Mouse (Mus musculus): ENCODE data around the gene Dpf1. TPM values are rescaled to one million over a fixed set of nuclear protein-coding genes. Genes with fewer than 3 reads are reported as not detected.

The Dpf1 gene
- polyA plus RNA-seq, 1 experiment from 2014 or later, result 105 TPM

GRCm38 (mm10) chr7:29316137-29316734 lies 12.5 kb downstream of the Dpf1 start:
- H3K4me2 ChIP-seq (replicated peaks), result 0 out of 2 replicates have a peak overlapping the region, but pooled peaks have one; percentile 6
- no peak overlapping the region for H3K4me3 ChIP-seq
- WGBS, result 62% methylated on average over 17 of the region's 17 CpGs
- H3K36me3 ChIP-seq, result peaks cover 36% of the 10 kb centered on the region
- H3K27ac ChIP-seq, result peak overlapping the region; percentile 89; the same call in 1 of the 2 replicates
- no peak for ATAC-seq (ENCODE audit: low FRiP score, low read depth)
- H3K4me1 ChIP-seq, result peaks cover 85% of the 10 kb centered on the region
- 0 out of 2 replicates have a peak overlapping the region, but pooled peaks have one; percentile 1 for H3K9ac ChIP-seq
- no peaks in the 10 kb centered on the region for H3K9me3 ChIP-seq
- no peaks in the 10 kb centered on the region for H3K27me3 ChIP-seq (replicated peaks)

GRCm38 (mm10) chr7:29316976-29317375 lies 13.2 kb downstream of the Dpf1 start:
- H3K27ac ChIP-seq, result peak overlapping the region; percentile 89
- H3K4me3 ChIP-seq, result no peak overlapping the region
- no peaks in the 10 kb centered on the region for H3K9me3 ChIP-seq
- H3K4me2 ChIP-seq (replicated peaks), result peak overlapping the region; percentile 55
- peak; percentile 49 for ATAC-seq (ENCODE audit: low FRiP score, low read depth)
- no peak overlapping the region for H3K9ac ChIP-seq
- WGBS, result 2% methylated on average over 10 of the region's 10 CpGs
- H3K27me3 ChIP-seq (replicated peaks), result no peaks in the 10 kb centered on the region
- peaks cover 28% of the 10 kb centered on the region for H3K36me3 ChIP-seq
- peaks cover 86% of the 10 kb centered on the region for H3K4me1 ChIP-seq

- H3K9me3 ChIP-seq, result no peaks in the 10 kb centered on the region
- H3K27ac ChIP-seq, result peak overlapping the region; percentile 89
- no peaks in the 10 kb centered on the region for H3K27me3 ChIP-seq (replicated peaks)
- peaks cover 82% of the 10 kb centered on the region for H3K4me1 ChIP-seq
- H3K4me2 ChIP-seq (replicated peaks), result peak overlapping the region; percentile 55
- H3K36me3 ChIP-seq, result peaks cover 25% of the 10 kb centered on the region
- H3K4me3 ChIP-seq, result no peak overlapping the region
- 0% methylated on average over 2 of the region's 2 CpGs for WGBS
- peak; percentile 65 for ATAC-seq (ENCODE audit: low FRiP score, low read depth)
- peak overlapping the region; percentile 36; the same call in 1 of the 2 replicates for H3K9ac ChIP-seq
These were observed 13.8 kb downstream of the Dpf1 start for GRCm38 (mm10) chr7:29317558-29317957.

GRCm38 (mm10) chr7:29318115-29318911 lies 14.6 kb downstream of the Dpf1 start:
- ATAC-seq (ENCODE audit: low FRiP score, low read depth), result peak; percentile 6; the same call in 1 of the 2 replicates
- H3K27me3 ChIP-seq (replicated peaks), result no peaks in the 10 kb centered on the region
- peaks cover 76% of the 10 kb centered on the region for H3K4me1 ChIP-seq
- peaks cover 22% of the 10 kb centered on the region for H3K36me3 ChIP-seq
- H3K4me2 ChIP-seq (replicated peaks), result peak overlapping the region; percentile 55
- no peaks in the 10 kb centered on the region for H3K9me3 ChIP-seq
- 0 out of 2 replicates have a peak overlapping the region, but pooled peaks have one; percentile 36 for H3K9ac ChIP-seq
- H3K4me3 ChIP-seq, result peak overlapping the region; percentile 2; the same call in 1 of the 2 replicates
- WGBS, result 1% methylated on average over 18 of the region's 18 CpGs
- H3K27ac ChIP-seq, result peak overlapping the region; percentile 89

GRCm38 (mm10) chr7:29319337-29320307 lies 15.9 kb downstream of the Dpf1 start:
- no peaks in the 10 kb centered on the region for H3K27me3 ChIP-seq (replicated peaks)
- peaks cover 21% of the 10 kb centered on the region for H3K36me3 ChIP-seq
- no peak overlapping the region for H3K9ac ChIP-seq
- H3K4me2 ChIP-seq (replicated peaks), result peak overlapping the region; percentile 55
- 14% methylated on average over 19 of the region's 19 CpGs for WGBS
- H3K4me3 ChIP-seq, result peak overlapping the region; percentile 2; the same call in 1 of the 2 replicates
- 0 out of 2 replicates have a peak overlapping the region, but pooled peaks have one; percentile 54 for H3K27ac ChIP-seq
- no peak for ATAC-seq (ENCODE audit: low FRiP score, low read depth)
- H3K4me1 ChIP-seq, result peaks cover 63% of the 10 kb centered on the region
- no peaks in the 10 kb centered on the region for H3K9me3 ChIP-seq

GRCm38 (mm10) chr7:29327087-29327486 lies 23.3 kb downstream of the Dpf1 start:
- Histone ChIP-seq H3K9me3 (no peaks in the 10 kb centered on the region), H3K4me3 (no peak overlapping the region), H3K9ac (no peak overlapping the region), H3K4me2 (replicated peaks) (no peak overlapping the region), H3K27ac (no peak overlapping the region), H3K36me3 (peaks cover 51% of the 10 kb centered on the region), H3K27me3 (replicated peaks) (no peaks in the 10 kb centered on the region), H3K4me1 (no peaks in the 10 kb centered on the region)
- 85% methylated on average over 6 of the region's 6 CpGs for WGBS
- ATAC-seq (ENCODE audit: low FRiP score, low read depth), result no peak

- no peak overlapping the region for H3K9ac ChIP-seq
- H3K27me3 ChIP-seq (replicated peaks), result no peaks in the 10 kb centered on the region
- H3K4me1 ChIP-seq, result no peaks in the 10 kb centered on the region
- no peaks in the 10 kb centered on the region for H3K9me3 ChIP-seq
- H3K27ac ChIP-seq, result no peak overlapping the region
- no peak overlapping the region for H3K4me3 ChIP-seq
- no peak overlapping the region for H3K4me2 ChIP-seq (replicated peaks)
- peaks cover 53% of the 10 kb centered on the region for H3K36me3 ChIP-seq
- WGBS, result 92% methylated on average over 16 of the region's 16 CpGs
- no peak for ATAC-seq (ENCODE audit: low FRiP score, low read depth)
These were observed 25.2 kb downstream of the Dpf1 start for GRCm38 (mm10) chr7:29328984-29329383.

- WGBS, result 66% methylated on average over 6 of the region's 7 CpGs
- peaks cover 33% of the 10 kb centered on the region for H3K36me3 ChIP-seq
These were observed 30.4 kb downstream of the Dpf1 start for GRCm38 (mm10) chr7:29334156-29334555.

GRCm38 (mm10) chr7:29335276-29335675 lies 31.5 kb downstream of the Dpf1 start:
- Histone ChIP-seq H3K4me2 (replicated peaks) (no peak overlapping the region), H3K9ac (no peak overlapping the region), H3K36me3 (peaks cover 28% of the 10 kb centered on the region)

More at GRCm38 (mm10) chr7:29334156-29334555, 30.4 kb downstream of the Dpf1 start:
- no peak overlapping the region for H3K4me2 ChIP-seq (replicated peaks)
- H3K4me3 ChIP-seq, result no peak overlapping the region
- ATAC-seq (ENCODE audit: low FRiP score, low read depth), result no peak
- no peak overlapping the region for H3K9ac ChIP-seq
- no peaks in the 10 kb centered on the region for H3K9me3 ChIP-seq
- H3K27me3 ChIP-seq (replicated peaks), result no peaks in the 10 kb centered on the region
- H3K27ac ChIP-seq, result no peak overlapping the region
- H3K4me1 ChIP-seq, result no peaks in the 10 kb centered on the region; the same call in 1 of the 2 replicates

GRCm38 (mm10) chr7:29335841-29336671 lies 32.3 kb downstream of the Dpf1 start:
- no peaks in the 10 kb centered on the region for H3K27me3 ChIP-seq (replicated peaks)
- no peak overlapping the region for H3K27ac ChIP-seq
- no peaks in the 10 kb centered on the region for H3K9me3 ChIP-seq
- H3K4me2 ChIP-seq (replicated peaks), result no peak overlapping the region
- H3K36me3 ChIP-seq, result peaks cover 21% of the 10 kb centered on the region
- 85% methylated on average over 6 of the region's 6 CpGs for whole genome bisulfite sequencing
- H3K4me3 ChIP-seq, result no peak overlapping the region
- no peak for ATAC-seq (ENCODE audit: low FRiP score, low read depth)
- no peak overlapping the region for H3K9ac ChIP-seq
- H3K4me1 ChIP-seq, result no peaks in the 10 kb centered on the region; the same call in 1 of the 2 replicates

More at GRCm38 (mm10) chr7:29335276-29335675, 31.5 kb downstream of the Dpf1 start:
- Histone ChIP-seq H3K27ac (no peak overlapping the region), H3K27me3 (replicated peaks) (no peaks in the 10 kb centered on the region), H3K9me3 (no peaks in the 10 kb centered on the region), H3K4me1 (no peaks in the 10 kb centered on the region; the same call in 1 of the 2 replicates), H3K4me3 (no peak overlapping the region)
- no peak for ATAC-seq (ENCODE audit: low FRiP score, low read depth)

GRCm38 (mm10) chr7:29336795-29337319 lies 33.1 kb downstream of the Dpf1 start:
- H3K36me3 ChIP-seq, result peaks cover 13% of the 10 kb centered on the region
- H3K27ac ChIP-seq, result no peak overlapping the region
- 68% methylated on average over 9 of the region's 9 CpGs for WGBS
- no peak overlapping the region for H3K4me3 ChIP-seq
- no peak overlapping the region for H3K9ac ChIP-seq
- H3K9me3 ChIP-seq, result no peaks in the 10 kb centered on the region
- no peak overlapping the region for H3K4me2 ChIP-seq (replicated peaks)
- no peaks in the 10 kb centered on the region; the same call in 1 of the 2 replicates for H3K4me1 ChIP-seq
- ATAC-seq (ENCODE audit: low FRiP score, low read depth), result no peak
- H3K27me3 ChIP-seq (replicated peaks), result no peaks in the 10 kb centered on the region
